Mouse (Mus musculus) right cerebral cortex, postnatal 25 days (tissue): ENCODE data around the gene Sez6l2.
A peak's percentile ranks its signal among the peaks of the same experiment; 100 is the strongest.

ENCODE experiments used
- DNase-seq: peaks from one replicate; pipeline ENCODE4 v3.0.0; 2022

The Sez6l2 gene

GRCm38 (mm10) chr7:127009307-127010085 lies 59.1 kb downstream of the Sez6l2 start:
- no peak for DNase-seq

GRCm38 (mm10) chr7:127011051-127011450 lies 60.7 kb downstream of the Sez6l2 start:
- DNase-seq: no peak

- no peak for DNase-seq
Measured at GRCm38 (mm10) chr7:127011717-127012116, 61.4 kb downstream of the Sez6l2 start.

- DNase-seq: no peak
Measured at GRCm38 (mm10) chr7:127012374-127012773, 62.0 kb downstream of the Sez6l2 start.

GRCm38 (mm10) chr7:127012845-127013244 lies 62.5 kb downstream of the Sez6l2 start:
- DNase-seq: no peak

GRCm38 (mm10) chr7:127013385-127013784 lies 63.0 kb downstream of the Sez6l2 start:
- no peak for DNase-seq

GRCm38 (mm10) chr7:127014320-127014719 lies 64.0 kb downstream of the Sez6l2 start, which contains the start of gene Mvp:
Gene Mvp, minus strand, starts transcription at chr7:127014621.
- DNase-seq: no peak

- DNase-seq: no peak
Measured at GRCm38 (mm10) chr7:127014993-127015392, 64.6 kb downstream of the Sez6l2 start.

- no peak for DNase-seq
Measured at GRCm38 (mm10) chr7:127016081-127016480, 65.7 kb downstream of the Sez6l2 start.

- DNase-seq: no peak
Measured at GRCm38 (mm10) chr7:127016481-127016485, 65.9 kb downstream of the Sez6l2 start, which contains the start of gene Pagr1b. Gene Pagr1b, minus strand, starts transcription at chr7:127016484.

- no peak for DNase-seq
Measured at GRCm38 (mm10) chr7:127016486-127016938, 66.1 kb downstream of the Sez6l2 start.

GRCm38 (mm10) chr7:127016971-127017949 lies 66.9 kb downstream of the Sez6l2 start, which contains the start of gene Pagr1a:
Gene Pagr1a, minus strand, starts transcription at chr7:127017352.
- peak; percentile 95 for DNase-seq

GRCm38 (mm10) chr7:127017950-127018345 lies 67.6 kb downstream of the Sez6l2 start:
- DNase-seq: no peak

GRCm38 (mm10) chr7:127018416-127019305 lies 68.3 kb downstream of the Sez6l2 start:
- no peak for DNase-seq

- no peak for DNase-seq
Measured at GRCm38 (mm10) chr7:127019306-127019960, 69.1 kb downstream of the Sez6l2 start.

GRCm38 (mm10) chr7:127020031-127020430 lies 69.7 kb downstream of the Sez6l2 start:
- DNase-seq: no peak
